Mouse (Mus musculus) mesoderm, embryonic 11.5 days (tissue): ENCODE measurements at regions not wholly inside any gene's neighbourhood (a gene's known extent, or its start where the extent isn't known, plus 50 kb on each side); places are given as distances from the start of the nearest gene placed in this dataset.

Experiments used
- DNase-seq: peaks from one replicate; pipeline ENCODE4 v3.0.0-alpha.2; 2012; ENCODE audit warnings: low read depth, low spot score

DNA sequence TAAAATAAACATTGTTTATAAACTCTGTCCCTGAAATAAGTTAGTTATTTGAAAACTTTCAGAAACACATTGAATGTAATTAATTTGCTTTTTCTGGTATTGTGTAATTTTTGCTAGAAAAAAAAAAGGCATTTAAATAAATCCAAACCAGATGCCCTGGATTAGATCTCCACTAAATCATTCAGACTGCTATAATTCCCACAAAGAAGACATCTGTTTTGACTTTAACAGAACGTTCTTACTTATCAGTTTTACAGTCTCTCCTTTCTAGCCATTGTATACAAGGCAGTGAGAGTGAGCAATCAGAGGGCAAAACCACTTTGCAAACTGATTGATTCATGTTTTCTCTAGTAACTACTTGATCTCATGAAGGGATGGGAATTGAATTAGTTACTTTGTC is 478.8 kb downstream of the Slitrk6 start:
- DNase-seq: peak; percentile 30

GRCm38 (mm10) chr14:110271270-110271669 is 483.7 kb downstream of the Slitrk6 start:
- DNase-seq: no peak

DNA sequence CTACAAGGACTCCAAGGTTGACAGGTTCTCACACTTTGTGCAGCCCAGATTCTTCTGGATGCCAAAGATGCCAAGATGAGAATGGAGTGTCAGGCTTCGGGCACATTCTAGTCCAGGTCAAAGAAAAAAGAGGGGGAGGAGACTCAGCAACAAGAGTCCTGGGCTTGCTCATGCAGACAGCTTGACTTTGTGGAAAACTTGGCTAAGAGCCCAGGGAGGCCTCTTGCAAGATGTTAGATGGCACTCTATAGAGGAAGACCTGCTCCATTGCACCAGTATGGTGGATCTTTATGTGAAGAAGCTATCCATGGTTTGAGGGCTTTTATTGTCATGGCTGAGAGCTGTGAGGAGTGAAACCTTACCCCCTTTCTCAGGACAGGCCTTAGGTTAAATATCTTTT is 510.5 kb downstream of the Slitrk6 start:
- DNase-seq: no peak

DNA sequence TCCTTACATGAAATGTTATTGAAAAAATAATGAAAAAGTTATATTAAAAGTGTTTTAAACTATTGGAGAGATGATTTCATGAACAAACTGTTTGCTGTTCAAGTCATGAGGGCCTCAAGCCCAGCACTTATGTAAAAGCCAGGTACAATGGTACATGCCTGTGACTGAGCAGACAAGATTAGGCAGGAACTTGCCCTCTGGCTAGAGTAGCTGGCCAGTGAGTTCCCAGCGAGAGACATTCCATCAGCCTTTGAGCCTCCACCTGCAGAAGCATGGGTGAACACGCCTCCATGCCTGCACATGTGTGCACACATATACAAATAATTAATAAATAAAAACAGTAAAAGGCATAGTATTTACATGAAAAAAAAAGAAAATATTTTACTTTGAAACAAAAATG is 511.4 kb downstream of the Slitrk6 start:
- no peak for DNase-seq

DNA sequence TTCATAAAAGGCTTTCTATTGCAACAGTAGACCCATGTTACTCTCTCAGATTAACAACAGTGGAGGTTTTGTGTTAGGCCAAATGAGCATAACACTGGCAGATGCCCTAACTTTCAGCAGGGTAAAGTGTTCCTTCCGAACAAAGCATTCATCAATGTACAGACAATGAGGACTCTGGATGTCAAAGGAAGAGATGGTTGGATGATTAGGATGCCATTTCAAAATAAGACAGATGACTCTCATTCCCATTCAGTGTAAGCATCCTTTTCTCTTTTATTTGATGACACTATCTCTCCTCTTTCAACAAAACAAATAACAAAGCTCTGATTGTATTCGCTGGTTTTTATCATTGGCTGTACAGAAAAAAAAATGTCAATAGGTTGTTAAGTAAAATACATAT is 516.1 kb downstream of the Slitrk6 start:
- peak; percentile 23 for DNase-seq

DNA sequence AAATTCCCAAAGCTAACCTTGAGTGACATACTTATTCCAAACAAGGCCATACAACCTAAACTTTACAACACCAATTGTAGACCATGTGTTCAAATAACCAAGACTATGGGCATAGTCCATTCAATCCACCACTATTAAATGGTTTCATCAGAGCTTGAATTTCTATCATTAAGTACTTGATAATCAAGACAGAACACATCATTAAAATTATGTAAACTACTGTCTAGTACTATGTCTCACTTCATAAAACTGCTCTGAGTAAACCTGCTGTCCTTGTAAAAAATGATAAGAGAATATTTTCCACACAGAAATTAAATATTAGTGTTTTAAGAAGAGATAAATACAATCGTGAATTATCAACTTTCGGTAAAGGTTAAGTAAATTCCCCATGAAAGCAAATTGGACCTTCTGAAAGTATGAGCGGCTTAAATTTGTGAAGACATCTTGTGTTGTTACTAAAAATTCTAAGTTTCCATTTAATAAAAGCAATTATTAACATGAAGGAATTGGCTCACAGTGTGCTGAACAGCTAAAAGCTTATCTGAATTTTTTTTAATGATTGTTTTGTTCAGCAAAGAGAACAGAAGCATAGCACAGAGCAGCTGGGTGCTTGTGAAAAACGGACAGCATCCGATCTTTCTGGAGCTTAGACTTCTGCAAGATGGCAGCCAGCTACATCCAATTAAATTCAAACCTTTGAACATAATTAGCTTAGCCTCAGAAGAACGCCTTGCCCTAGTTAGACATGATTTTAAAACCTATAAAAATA is 530.1 kb downstream of the Slitrk6 start:
- DNase-seq: no peak

- no peak for DNase-seq
Observed at GRCm38 (mm10) chr14:110190987-110191607, 563.9 kb downstream of the Slitrk6 start.

- no peak for DNase-seq
Observed at GRCm38 (mm10) chr14:110190471-110190870, 564.5 kb downstream of the Slitrk6 start.

DNA sequence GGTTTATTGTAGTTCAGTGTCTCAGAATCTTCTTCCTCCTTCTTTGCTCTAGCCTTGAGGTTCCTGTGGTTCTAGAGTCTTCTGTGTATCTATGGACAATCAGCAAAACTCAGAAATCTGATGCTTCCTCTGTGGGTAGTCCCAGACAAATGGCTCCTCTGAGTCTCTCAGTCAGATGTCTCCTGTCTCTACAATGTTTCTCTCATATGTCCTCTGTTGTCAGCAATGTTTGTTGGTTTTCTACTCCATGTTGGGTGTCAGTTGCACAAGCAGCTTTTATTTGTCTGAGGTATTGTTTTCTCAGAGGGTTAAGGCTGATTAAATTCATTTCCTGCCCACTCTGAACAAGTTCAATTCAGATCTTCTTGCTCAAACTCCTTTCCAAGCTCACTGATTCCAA is 575.8 kb downstream of the Slitrk6 start:
- DNase-seq: no peak

GRCm38 (mm10) chr14:110171162-110172117 is 583.5 kb downstream of the Slitrk6 start:
- DNase-seq: no peak

GRCm38 (mm10) chr14:110168632-110169031 is 586.3 kb downstream of the Slitrk6 start:
- peak; percentile 19 for DNase-seq

DNA sequence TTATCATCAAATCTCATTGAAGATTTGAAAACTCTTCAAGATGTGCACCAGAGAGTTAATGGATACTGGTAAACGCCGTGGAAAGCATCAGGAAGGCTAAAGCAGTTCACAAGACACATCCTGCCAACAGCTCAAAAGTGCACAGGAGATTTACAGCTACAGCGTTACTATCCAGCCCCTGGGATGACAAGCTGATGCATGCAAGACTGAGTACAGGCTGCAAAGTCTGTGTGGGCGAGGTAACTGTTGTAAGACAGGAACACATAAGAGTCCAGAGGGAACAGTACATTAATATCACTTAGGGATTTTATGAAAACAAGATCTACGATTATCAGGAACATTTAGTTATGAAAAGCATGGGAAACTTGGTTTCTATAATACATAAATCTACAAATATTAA is 626.7 kb downstream of the Slitrk6 start:
- peak; percentile 7 for DNase-seq

- no peak for DNase-seq
Observed at GRCm38 (mm10) chr14:110125936-110126710, 628.8 kb downstream of the Slitrk6 start.

- DNase-seq: no peak
Observed at GRCm38 (mm10) chr14:110122710-110123109, 632.2 kb downstream of the Slitrk6 start.

GRCm38 (mm10) chr14:110115578-110115977 is 639.4 kb downstream of the Slitrk6 start:
- DNase-seq: no peak

GRCm38 (mm10) chr14:110100852-110101251 is 654.1 kb downstream of the Slitrk6 start:
- no peak for DNase-seq

DNA sequence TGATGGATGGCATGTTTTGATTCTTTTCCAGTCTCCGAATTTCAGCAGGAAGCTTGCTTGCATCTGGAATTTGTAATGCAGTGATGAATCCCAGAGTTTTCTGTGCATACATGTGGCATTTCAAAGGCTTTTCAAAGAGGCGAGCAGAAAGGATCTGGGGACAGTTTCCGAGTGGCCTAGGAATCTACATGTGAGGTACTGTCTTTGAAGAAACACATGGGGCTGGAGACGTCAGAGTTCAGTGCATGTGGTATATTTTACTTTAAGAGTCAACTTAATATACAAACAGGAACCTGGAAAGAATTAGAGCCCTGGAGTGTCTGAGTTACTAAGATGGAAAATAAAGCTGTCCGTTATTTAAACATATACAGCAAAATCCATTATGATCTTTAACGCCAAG is 676.6 kb downstream of the Slitrk6 start:
- peak; percentile 69 for DNase-seq

GRCm38 (mm10) chr14:110047748-110048147 is 707.2 kb downstream of the Slitrk6 start:
- DNase-seq: peak; percentile 22

DNA sequence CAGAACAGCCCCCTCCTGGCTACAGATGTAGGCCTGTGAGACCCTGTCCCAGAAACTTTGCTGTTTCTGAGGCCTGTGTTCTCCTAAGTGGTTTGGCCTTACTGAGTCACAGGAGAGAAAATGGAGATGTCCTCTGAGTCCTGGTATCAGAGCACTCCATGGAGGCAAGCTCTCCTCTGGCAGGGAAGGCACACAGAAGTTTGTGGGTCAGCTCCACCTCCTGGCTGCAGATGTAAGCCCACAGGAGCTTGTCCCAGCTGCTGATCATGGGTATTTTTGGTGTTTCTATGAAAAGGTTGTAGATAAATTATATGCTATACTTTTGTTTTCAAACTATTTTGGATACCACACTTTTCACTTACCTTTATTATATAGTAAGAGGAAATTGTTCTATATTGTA is 711.7 kb downstream of the Slitrk6 start:
- DNase-seq: no peak

- no peak for DNase-seq
Observed at GRCm38 (mm10) chr14:110021812-110022211, 733.1 kb downstream of the Slitrk6 start.

GRCm38 (mm10) chr14:110015126-110015525 is 739.8 kb downstream of the Slitrk6 start:
- no peak for DNase-seq
